Mouse (Mus musculus) WW6 (cell line): ENCODE data around the gene Cdca5.

Source experiments
- DNase-seq: peaks from one replicate; pipeline ENCODE4 v3.0.0-alpha.2; 2013; ENCODE audit warnings: low read depth, low spot score

Gene Cdca5

GRCm38 (mm10) chr19:6140678-6141393 lies 56.1 kb downstream of the Cdca5 start, which contains the start of gene Batf2:
Batf2 (plus strand) TSS chr19:6140983.
- peak; percentile 93 for DNase-seq

GRCm38 (mm10) chr19:6141394-6141749 lies 56.6 kb downstream of the Cdca5 start, which contains the start of gene Arl2:
Arl2 (minus strand) TSS chr19:6141548.
- peak; percentile 84 for DNase-seq
